Mouse (Mus musculus) heart, postnatal 25 days (tissue): Measurements from ENCODE around the gene Nhsl2. TPM values are rescaled to one million over a fixed set of nuclear protein-coding genes. Genes with fewer than 3 reads are reported as not detected.

Experiments
- DNase-seq: peaks from one replicate; pipeline ENCODE4 v3.0.0; 2022; ENCODE audit warnings: low spot score
- intact Hi-C: fragments of 180-260 bp; cut with DNase I; formaldehyde crosslinking; loops from one replicate; pipeline ENCODE4 v1.15.1; 2025
- total RNA-seq, 2 experiments: library from RNA; stranded (reverse); gene quantifications; 2 replicates each; pipeline ENCODE4 v1.2.3; 2021

Nhsl2 gene
- total RNA-seq, 2 experiments from 2014 or later = 3.3 to 3.4 TPM

DNA sequence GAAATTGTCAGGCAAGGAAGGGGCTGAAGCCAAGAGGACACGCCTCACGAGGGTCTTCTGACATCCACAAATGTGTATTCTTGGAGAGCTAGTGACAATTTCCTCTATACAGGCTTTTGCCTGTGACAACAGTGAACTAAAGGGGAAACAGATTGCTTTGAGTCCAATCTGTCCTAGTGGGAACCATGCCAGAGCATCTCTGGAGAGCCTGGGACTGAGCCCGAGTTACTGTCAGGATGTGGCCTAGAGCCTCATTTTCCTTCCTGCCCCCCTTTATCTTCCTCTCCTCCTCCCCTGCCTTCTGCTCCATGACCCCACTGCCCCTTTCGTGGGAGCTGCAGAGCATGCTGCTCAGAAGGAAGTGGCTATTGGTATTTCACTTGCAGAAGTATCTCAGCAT is 49.2 kb downstream of the Nhsl2 start:
- DNase-seq = no peak
- intact Hi-C loops = no loop called here

- intact Hi-C loops = no loop called here
- no peak for DNase-seq
Measured at GRCm38 (mm10) chrX:101901806-101902490, 52.8 kb downstream of the Nhsl2 start.

- DNase-seq = no peak
- intact Hi-C loops = no loop called here
Measured at GRCm38 (mm10) chrX:101902597-101902996, 53.4 kb downstream of the Nhsl2 start.

DNA sequence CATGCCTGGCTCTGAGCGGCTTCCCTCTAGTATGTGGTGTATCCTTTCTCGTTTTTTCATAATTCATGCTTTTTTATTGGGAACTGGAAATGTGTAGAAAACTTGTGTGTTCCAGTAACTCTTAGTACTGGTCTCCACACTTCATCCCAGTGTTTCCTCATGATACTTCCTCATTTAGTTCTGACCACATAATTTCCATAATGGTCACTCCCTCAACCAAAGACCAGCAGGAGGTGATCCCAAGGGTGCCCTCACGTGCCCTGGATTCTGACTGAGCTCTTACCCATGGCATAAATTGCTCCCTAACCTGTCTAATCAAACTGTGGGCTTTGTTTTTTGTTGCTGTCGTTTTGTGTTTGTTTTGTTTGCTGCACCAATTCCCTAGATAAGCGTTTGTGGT is 58.1 kb downstream of the Nhsl2 start:
- intact Hi-C loops = no loop called here
- DNase-seq = no peak

- DNase-seq = no peak
- intact Hi-C loops = no loop called here
Measured at GRCm38 (mm10) chrX:101929131-101929530, 79.9 kb downstream of the Nhsl2 start.

- DNase-seq = no peak
- intact Hi-C loops = no loop called here
Measured at GRCm38 (mm10) chrX:101930301-101930700, 81.1 kb downstream of the Nhsl2 start.

GRCm38 (mm10) chrX:101931016-101931415 is 81.8 kb downstream of the Nhsl2 start:
- intact Hi-C loops = no loop called here
- no peak for DNase-seq

GRCm38 (mm10) chrX:101932244-101932643 is 83.1 kb downstream of the Nhsl2 start:
- peak; percentile 48 for DNase-seq
- intact Hi-C loops = no loop called here

- intact Hi-C loops = no loop called here
- no peak for DNase-seq
Measured at GRCm38 (mm10) chrX:101933346-101933745, 84.2 kb downstream of the Nhsl2 start.

DNA sequence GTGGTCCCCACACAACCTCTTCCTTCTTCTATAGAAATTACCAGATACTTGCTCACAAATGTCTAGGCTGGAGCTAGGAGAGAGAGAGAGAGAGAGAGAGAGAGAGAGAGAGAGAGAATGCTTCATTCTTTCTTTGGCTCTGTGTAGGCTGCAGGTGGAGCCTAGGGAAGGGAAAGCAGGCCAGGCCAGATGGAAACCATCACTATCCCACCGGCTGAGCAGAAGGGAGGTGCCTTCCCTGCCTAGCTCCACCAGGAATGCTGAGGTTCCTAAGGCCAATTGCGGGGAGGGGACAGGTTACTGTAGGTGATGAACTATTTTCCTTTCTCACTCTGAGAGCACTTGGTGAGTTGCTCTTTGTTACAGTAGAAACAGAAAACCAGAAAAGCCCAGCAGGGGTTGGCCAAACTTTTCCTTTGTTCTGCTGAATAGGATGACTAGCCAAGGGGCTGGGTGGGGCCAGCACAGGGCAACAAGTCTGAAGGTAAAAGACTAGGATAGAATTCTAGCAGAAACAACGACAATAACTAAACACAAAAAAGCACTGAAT is 86.2 kb downstream of the Nhsl2 start:
- intact Hi-C loops = no loop called here
- no peak for DNase-seq

DNA sequence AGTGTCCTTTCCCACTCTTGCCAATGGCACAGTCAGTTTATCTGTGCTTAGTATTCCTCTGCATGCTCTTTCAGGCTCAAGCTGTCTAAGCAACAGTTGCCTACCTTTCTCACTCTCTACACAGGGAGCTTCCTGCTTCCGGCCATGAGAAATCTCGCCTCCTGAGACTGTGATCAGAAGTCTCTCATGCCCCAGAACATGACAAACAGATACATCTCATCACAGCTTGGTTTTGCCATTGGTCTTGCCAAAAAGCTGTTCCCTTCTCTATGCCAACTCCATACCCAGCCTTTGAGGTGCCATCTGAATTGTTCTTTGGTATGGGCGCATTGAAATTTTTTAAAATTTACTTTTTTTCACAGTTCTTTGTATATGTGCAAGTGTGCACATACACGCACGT is 90.3 kb downstream of the Nhsl2 start:
- DNase-seq = no peak
- intact Hi-C loops = no loop called here

GRCm38 (mm10) chrX:101942461-101942896 is 93.3 kb downstream of the Nhsl2 start:
- DNase-seq = peak; percentile 55
- intact Hi-C loops = loop anchor here (5.0 kb wide), 2 partner anchors 135 to 150 kb away; partner anchors contain the start of genes 8030474K03Rik and Gm4779

GRCm38 (mm10) chrX:101943743-101944142 is 94.6 kb downstream of the Nhsl2 start:
- intact Hi-C loops = loop anchor here (5.0 kb wide), 2 partner anchors 136 to 151 kb away; partner anchors contain the start of genes 8030474K03Rik and Gm4779
- DNase-seq = no peak

GRCm38 (mm10) chrX:101944761-101945330 is 95.7 kb downstream of the Nhsl2 start:
- intact Hi-C loops = loop anchor here (5.0 kb wide), 2 partner anchors 138 to 153 kb away; partner anchors contain the start of genes 8030474K03Rik and Gm4779
- no peak for DNase-seq

DNA sequence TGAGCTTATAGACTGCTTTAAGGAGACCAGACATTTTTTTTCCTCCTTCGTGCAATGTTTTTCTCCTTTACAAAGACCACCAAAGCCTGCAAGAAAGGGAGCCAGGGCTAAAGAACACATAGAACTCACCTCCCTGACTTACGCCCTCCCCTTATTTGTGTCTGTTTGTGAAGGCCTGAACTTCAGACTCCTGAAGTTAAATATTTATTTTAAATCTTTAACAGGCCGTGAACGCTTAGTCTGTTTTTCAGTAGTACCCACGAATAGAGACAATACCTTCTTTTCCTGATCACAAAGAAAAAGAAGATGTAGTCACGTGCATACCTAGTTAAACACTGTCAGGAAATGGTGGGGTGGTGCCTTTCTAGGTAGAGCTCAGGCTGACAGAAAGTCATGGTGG is 103.3 kb downstream of the Nhsl2 start:
- DNase-seq = no peak
- intact Hi-C loops = loop anchor here (5.0 to 10.0 kb wide), 2 partner anchors 115 to 232 kb away; partner anchors contain the start of gene Rps4x

GRCm38 (mm10) chrX:101953256-101953655 is 104.1 kb downstream of the Nhsl2 start:
- no peak for DNase-seq
- intact Hi-C loops = loop anchor here (5.0 to 10.0 kb wide), 2 partner anchors 114 to 232 kb away; partner anchors contain the start of gene Rps4x

- DNase-seq = peak; percentile 85
- intact Hi-C loops = loop anchor here (5.0 to 10.0 kb wide), 2 partner anchors 113 to 231 kb away; partner anchors contain the start of gene Rps4x
Measured at GRCm38 (mm10) chrX:101953787-101954491, 104.8 kb downstream of the Nhsl2 start.

DNA sequence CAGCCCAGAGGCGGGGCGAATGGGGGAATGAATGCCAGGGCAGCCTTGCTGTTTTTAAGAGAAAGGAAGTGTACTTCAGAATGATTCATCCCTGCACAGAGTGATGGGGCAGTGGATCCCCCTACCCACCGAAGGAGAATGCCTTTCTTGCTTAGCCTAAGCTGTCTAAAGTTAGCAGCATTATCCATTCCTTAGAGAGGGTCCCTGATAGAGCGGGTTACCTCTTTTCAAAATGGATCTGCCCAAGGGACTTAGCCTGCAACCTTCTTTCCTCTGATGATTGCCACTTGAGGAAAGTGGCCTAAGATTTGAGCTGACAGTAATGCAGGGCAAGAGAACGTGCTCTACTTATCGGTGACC is 105.3 kb downstream of the Nhsl2 start:
- DNase-seq = no peak
- intact Hi-C loops = loop anchor here (5.0 to 10.0 kb wide), 2 partner anchors 113 to 230 kb away; partner anchors contain the start of gene Rps4x

DNA sequence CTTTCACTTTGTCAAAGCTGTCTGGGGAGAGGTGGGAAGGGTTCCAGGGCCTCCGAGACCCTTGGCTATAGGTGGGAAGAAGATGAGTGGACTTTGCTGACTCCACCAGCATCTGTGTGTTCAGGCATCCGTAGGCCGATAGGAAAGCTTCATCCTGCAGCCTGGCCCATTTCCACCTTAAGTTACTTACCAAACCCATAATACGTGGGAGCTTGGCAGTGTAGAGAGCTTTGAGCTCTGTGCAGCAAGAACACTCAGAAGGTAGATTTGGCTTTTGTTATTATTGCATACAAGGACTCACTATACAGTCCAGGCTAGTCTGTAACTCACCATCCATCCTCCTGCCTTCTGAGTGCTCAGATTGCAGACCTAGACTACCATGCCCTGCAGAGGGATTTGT is 112.7 kb downstream of the Nhsl2 start:
- DNase-seq = no peak
- intact Hi-C loops = no loop called here

DNA sequence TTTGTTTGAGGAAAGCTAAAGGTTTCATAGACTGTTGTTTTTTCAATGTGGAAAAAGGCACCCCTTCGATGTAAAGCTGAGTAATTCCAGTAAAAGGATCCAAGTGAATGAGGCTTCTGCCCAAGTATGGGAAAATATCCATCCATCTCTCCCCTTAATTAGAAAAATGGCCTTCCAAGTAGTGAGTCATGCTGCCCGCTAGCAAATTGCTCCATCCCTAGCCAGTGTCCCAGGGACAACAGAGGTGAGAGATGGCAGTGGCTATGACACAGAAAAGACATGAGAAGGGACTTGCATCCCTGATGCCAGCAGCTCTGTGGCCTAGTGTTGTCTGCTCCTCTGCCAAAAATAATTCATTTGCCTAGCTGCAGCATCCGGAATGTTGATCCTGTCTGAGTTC is 114.5 kb downstream of the Nhsl2 start:
- DNase-seq = no peak
- intact Hi-C loops = no loop called here
